In genomic region chr4:136602018-136602554, GRCm38 (mm10) we compare ENCODE assay signal across 8 mouse cellular contexts. TPM values are rescaled to one million over a fixed set of nuclear protein-coding genes. Genes with fewer than 3 reads are reported as not detected.
DNase-seq lines count a peak whose midpoint lies in the region; ATAC-seq and TF ChIP-seq lines count a peak whose summit lies in the region.

No protein-coding gene starts in this region.

- peak overlapping the region; percentile 98 for H3K4me3 ChIP-seq in intestine, postnatal 0 days (ENCODE audit: low read depth, low read length)
- peak overlapping the region; percentile 96 for H3K4me3 ChIP-seq in liver, embryonic 13.5 days (replicated peaks)
- peak overlapping the region; percentile 100 for H3K4me3 ChIP-seq in neural tube, embryonic 11.5 days (ENCODE audit: low read depth, low read length)

- H3K36me3 ChIP-seq in intestine, postnatal 0 days (ENCODE audit: control insufficient read depth, insufficient read depth) = no peaks in the 10 kb centered on the region
- H3K36me3 ChIP-seq in liver, embryonic 13.5 days = no peaks in the 10 kb centered on the region
- H3K36me3 ChIP-seq in neural tube, embryonic 11.5 days (ENCODE audit: control insufficient read depth, insufficient read depth, low read length) = no peaks in the 10 kb centered on the region

- 0 out of 2 replicates have a peak, but pooled peaks cover 5% of the 10 kb centered on the region for H3K4me1 ChIP-seq in intestine, postnatal 0 days (replicated peaks; ENCODE audit: control insufficient read depth, insufficient read depth, low read length)
- H3K4me1 ChIP-seq in liver, embryonic 13.5 days (replicated peaks) = peaks cover 36% of the 10 kb centered on the region
- peaks cover 4% of the 10 kb centered on the region; the same call in 1 of the 2 replicates for H3K4me1 ChIP-seq in neural tube, embryonic 11.5 days (ENCODE audit: control insufficient read depth, insufficient read depth, low read length)

- ATAC-seq in intestine, postnatal 0 days = peak; percentile 53
- peak; percentile 71 for ATAC-seq in liver, embryonic 13.5 days (ENCODE audit: low read depth)
- ATAC-seq in neural tube, embryonic 11.5 days (ENCODE audit: insufficient read depth, low FRiP score, low TSS enrichment) = peak; percentile 65

- H3K9me3 ChIP-seq in intestine, postnatal 0 days (ENCODE audit: control insufficient read depth) = no peaks in the 10 kb centered on the region
- no peaks in the 10 kb centered on the region for H3K9me3 ChIP-seq in liver, embryonic 13.5 days (replicated peaks)
- no peaks in the 10 kb centered on the region for H3K9me3 ChIP-seq in neural tube, embryonic 11.5 days (ENCODE audit: control insufficient read depth, low read length)

- WGBS in intestine, postnatal 0 days = under 1% methylated on average over 45 of the region's 68 CpGs
- under 1% methylated on average over 60 of the region's 68 CpGs for WGBS in liver, embryonic 13.5 days (ENCODE audit: insufficient replicate concordance)
- WGBS in neural tube, embryonic 11.5 days = under 1% methylated on average over 45 of the region's 68 CpGs

- DNase-seq in A20 (ENCODE audit: low read depth, low spot score) = peak; percentile 74
- DNase-seq in T-cell, adult 2 months (ENCODE audit: low spot score) = peak; percentile 46
- DNase-seq in cerebellum, postnatal 36 days = peak; percentile 39 to 45
- DNase-seq in gastrocnemius, postnatal 14 days = peak; percentile 22
- peak; percentile 42 for DNase-seq in liver, embryonic 13.5 days
- DNase-seq in neural tube, embryonic 11.5 days (ENCODE audit: low spot score) = peak; percentile 71
- DNase-seq in thymus, postnatal 0 days (ENCODE audit: low spot score) = peak; percentile 50

- H3K4me2 ChIP-seq in intestine, postnatal 0 days (replicated peaks; ENCODE audit: low read depth) = peak overlapping the region; percentile 66
- H3K4me2 ChIP-seq in liver, embryonic 13.5 days = peak overlapping the region; percentile 69
- H3K4me2 ChIP-seq in neural tube, embryonic 11.5 days (ENCODE audit: low read depth) = peak overlapping the region; percentile 60

- H3K27me3 ChIP-seq in intestine, postnatal 0 days (replicated peaks; ENCODE audit: control insufficient read depth, insufficient read depth, low read length) = no peaks in the 10 kb centered on the region
- no peaks in the 10 kb centered on the region for H3K27me3 ChIP-seq in liver, embryonic 13.5 days
- no peaks in the 10 kb centered on the region for H3K27me3 ChIP-seq in neural tube, embryonic 11.5 days (ENCODE audit: control insufficient read depth, insufficient read depth, low read length)

- peak overlapping the region; percentile 99 for H3K9ac ChIP-seq in intestine, postnatal 0 days (ENCODE audit: low read depth, low read length)
- peak overlapping the region; percentile 99 for H3K9ac ChIP-seq in liver, embryonic 13.5 days
- peak overlapping the region; percentile 97 for H3K9ac ChIP-seq in neural tube, embryonic 11.5 days (ENCODE audit: low read length)

- intact Hi-C loops in gastrocnemius, postnatal 14 days (cut with DNase I; ENCODE audit: low total_unique reads) = no loop called here

- H3K27ac ChIP-seq in intestine, postnatal 0 days (ENCODE audit: low read depth, low read length) = peak overlapping the region; percentile 94
- peak overlapping the region; percentile 86 for H3K27ac ChIP-seq in liver, embryonic 13.5 days
- peak overlapping the region; percentile 90 for H3K27ac ChIP-seq in neural tube, embryonic 11.5 days (ENCODE audit: low read depth, low read length)

- TF ChIP-seq CTCF in intestine, postnatal 0 days (IDR thresholded peaks at IDR 0.05; ENCODE audit: low read depth) = no peak

RNA-seq across cellular contexts. Expression of gene Kdm1a, which starts 0.4 kb away (rescaled TPM):
- 10 to 100 TPM; 20.4 to 21.0 TPM for total RNA-seq in gastrocnemius, postnatal 14 days (2021)
- polyA plus RNA-seq in intestine, postnatal 0 days (2015; fragmentation: Nextera tagmentation; extraction: Ambion mirVana) = 16.4 and 16.5 TPM in 2 replicates
- polyA plus RNA-seq in liver, embryonic 13.5 days (2015; fragmentation: Nextera tagmentation; extraction: Ambion mirVana) = 11.8 and 12.4 TPM in 2 replicates
- polyA plus RNA-seq in neural tube, embryonic 11.5 days (2014; fragmentation: Nextera tagmentation; extraction: Ambion mirVana) = 101 and 102 TPM in 2 replicates
- 29.0 and 38.1 TPM in 2 replicates for polyA plus RNA-seq in thymus, postnatal 0 days (2015; fragmentation: Nextera tagmentation; extraction: Ambion mirVana)

RNA-seq across cellular contexts. Expression of gene Tex46, which starts 8.2 kb away (rescaled TPM):
- total RNA-seq in gastrocnemius, postnatal 14 days (2021) = not detected
- not detected in 2 replicates for polyA plus RNA-seq in intestine, postnatal 0 days (2015; fragmentation: Nextera tagmentation; extraction: Ambion mirVana)
- polyA plus RNA-seq in liver, embryonic 13.5 days (2015; fragmentation: Nextera tagmentation; extraction: Ambion mirVana) = not detected in 2 replicates
- not detected in 2 replicates for polyA plus RNA-seq in neural tube, embryonic 11.5 days (2014; fragmentation: Nextera tagmentation; extraction: Ambion mirVana)
- not detected in 2 replicates for polyA plus RNA-seq in thymus, postnatal 0 days (2015; fragmentation: Nextera tagmentation; extraction: Ambion mirVana)

RNA-seq across cellular contexts. Expression of gene Lactbl1, which starts 20.3 kb away (rescaled TPM):
- total RNA-seq in gastrocnemius, postnatal 14 days (2021) = not detected
- polyA plus RNA-seq in intestine, postnatal 0 days (2015; fragmentation: Nextera tagmentation; extraction: Ambion mirVana) = not detected in 2 replicates
- not detected in 2 replicates for polyA plus RNA-seq in liver, embryonic 13.5 days (2015; fragmentation: Nextera tagmentation; extraction: Ambion mirVana)
- polyA plus RNA-seq in neural tube, embryonic 11.5 days (2014; fragmentation: Nextera tagmentation; extraction: Ambion mirVana) = not detected in 2 replicates
- 0.05 and 0.12 TPM in 2 replicates for polyA plus RNA-seq in thymus, postnatal 0 days (2015; fragmentation: Nextera tagmentation; extraction: Ambion mirVana)

Comparison
In these comparisons a context has a peak if more than half of its experiments do, and no peak if none do; other contexts are left out.
1. Peak in every context shown above with its lines: DNase-seq, ATAC-seq, H3K4me3 ChIP-seq and H3K27ac ChIP-seq.
2. DNase-seq: peak in every context shown above with its lines; median percentile 74 in A20; 71 in neural tube, embryonic 11.5 days; 50 in thymus, postnatal 0 days; 46 in T-cell, adult 2 months; 42 in cerebellum, postnatal 36 days; 42 in liver, embryonic 13.5 days; 22 in gastrocnemius, postnatal 14 days.